Mouse (Mus musculus): ENCODE results near the gene Pdcd11. TPM values are rescaled to one million over a fixed set of nuclear protein-coding genes. Genes with fewer than 3 reads are reported as not detected.

The Pdcd11 gene
- polyA plus RNA-seq, 1 experiment from 2014 or later = 5.9 TPM

GRCm38 (mm10) chr19:47168793-47169412 lies 78.3 kb downstream of the Pdcd11 start:
- no peak overlapping the region for H3K9ac ChIP-seq (replicated peaks; ENCODE audit: low read depth, low read length)
- no peaks in the 10 kb centered on the region for H3K27me3 ChIP-seq (ENCODE audit: control insufficient read depth, insufficient read depth, low read length)
- WGBS = 25% methylated on average over 11 of the region's 11 CpGs
- H3K4me1 ChIP-seq (ENCODE audit: control insufficient read depth, insufficient read depth, low read length) = no peaks in the 10 kb centered on the region
- no peaks in the 10 kb centered on the region for H3K36me3 ChIP-seq (ENCODE audit: control insufficient read depth, insufficient read depth, low read length)
- no peak; the same call in 1 of the 2 replicates for ATAC-seq (ENCODE audit: low read depth)
- H3K4me2 ChIP-seq (ENCODE audit: low read depth, low read length) = no peak overlapping the region
- H3K9me3 ChIP-seq (ENCODE audit: control insufficient read depth, low read length) = no peaks in the 10 kb centered on the region
- no peak overlapping the region for H3K4me3 ChIP-seq (ENCODE audit: low read depth, low read length)
- H3K27ac ChIP-seq (ENCODE audit: low read depth, low read length) = no peak overlapping the region

- no peaks in the 10 kb centered on the region for H3K9me3 ChIP-seq (ENCODE audit: control insufficient read depth, low read length)
- H3K4me2 ChIP-seq (ENCODE audit: low read depth, low read length) = no peak overlapping the region
- no peak overlapping the region for H3K9ac ChIP-seq (replicated peaks; ENCODE audit: low read depth, low read length)
- no peak for ATAC-seq (ENCODE audit: low read depth)
- H3K27ac ChIP-seq (ENCODE audit: low read depth, low read length) = no peak overlapping the region
- H3K4me3 ChIP-seq (ENCODE audit: low read depth, low read length) = no peak overlapping the region
- WGBS = 65% methylated on average over 3 of the region's 3 CpGs
- no peaks in the 10 kb centered on the region for H3K36me3 ChIP-seq (ENCODE audit: control insufficient read depth, insufficient read depth, low read length)
- H3K27me3 ChIP-seq (ENCODE audit: control insufficient read depth, insufficient read depth, low read length) = no peaks in the 10 kb centered on the region
- H3K4me1 ChIP-seq (ENCODE audit: control insufficient read depth, insufficient read depth, low read length) = 0 out of 2 replicates have a peak, but pooled peaks cover 2% of the 10 kb centered on the region
Measured at GRCm38 (mm10) chr19:47174515-47174914, 83.9 kb downstream of the Pdcd11 start.

- Histone ChIP-seq H3K4me2 (ENCODE audit: low read depth, low read length) (no peak overlapping the region), H3K27ac (ENCODE audit: low read depth, low read length) (no peak overlapping the region), H3K36me3 (ENCODE audit: control insufficient read depth, insufficient read depth, low read length) (no peaks in the 10 kb centered on the region), H3K4me3 (ENCODE audit: low read depth, low read length) (no peak overlapping the region), H3K9ac (replicated peaks; ENCODE audit: low read depth, low read length) (no peak overlapping the region), H3K9me3 (ENCODE audit: control insufficient read depth, low read length) (no peaks in the 10 kb centered on the region), H3K4me1 (ENCODE audit: control insufficient read depth, insufficient read depth, low read length) (peaks cover 7% of the 10 kb centered on the region; the same call in 1 of the 2 replicates), H3K27me3 (ENCODE audit: control insufficient read depth, insufficient read depth, low read length) (no peaks in the 10 kb centered on the region)
- ATAC-seq (ENCODE audit: low read depth) = no peak
- WGBS = 74% methylated on average over 2 of the region's 2 CpGs
Measured at GRCm38 (mm10) chr19:47175472-47175871, 84.9 kb downstream of the Pdcd11 start.

- WGBS = 65% methylated on average over 2 of the region's 2 CpGs
- no peaks in the 10 kb centered on the region for H3K36me3 ChIP-seq (ENCODE audit: control insufficient read depth, insufficient read depth, low read length)
Measured at GRCm38 (mm10) chr19:47176916-47177505, 86.4 kb downstream of the Pdcd11 start.

GRCm38 (mm10) chr19:47178001-47178400 lies 87.4 kb downstream of the Pdcd11 start:
- no peaks in the 10 kb centered on the region for H3K36me3 ChIP-seq (ENCODE audit: control insufficient read depth, insufficient read depth, low read length)
- peak; percentile 52; the same call in 1 of the 2 replicates for ATAC-seq (ENCODE audit: low read depth)
- peak overlapping the region; percentile 96; the same call in 1 of the 2 replicates for H3K4me2 ChIP-seq (ENCODE audit: low read depth, low read length)
- H3K27ac ChIP-seq (ENCODE audit: low read depth, low read length) = no peak overlapping the region
- H3K9ac ChIP-seq (replicated peaks; ENCODE audit: low read depth, low read length) = no peak overlapping the region
- no peaks in the 10 kb centered on the region for H3K9me3 ChIP-seq (ENCODE audit: control insufficient read depth, low read length)
- peaks cover 7% of the 10 kb centered on the region; the same call in 1 of the 2 replicates for H3K4me1 ChIP-seq (ENCODE audit: control insufficient read depth, insufficient read depth, low read length)
- no peaks in the 10 kb centered on the region for H3K27me3 ChIP-seq (ENCODE audit: control insufficient read depth, insufficient read depth, low read length)
- WGBS = 21% methylated on average over 10 of the region's 10 CpGs
- peak overlapping the region; percentile 68; the same call in 1 of the 2 replicates for H3K4me3 ChIP-seq (ENCODE audit: low read depth, low read length)

More at GRCm38 (mm10) chr19:47176916-47177505, 86.4 kb downstream of the Pdcd11 start:
- peaks cover 7% of the 10 kb centered on the region; the same call in 1 of the 2 replicates for H3K4me1 ChIP-seq (ENCODE audit: control insufficient read depth, insufficient read depth, low read length)
- no peaks in the 10 kb centered on the region for H3K9me3 ChIP-seq (ENCODE audit: control insufficient read depth, low read length)
- no peak for ATAC-seq (ENCODE audit: low read depth)
- H3K9ac ChIP-seq (replicated peaks; ENCODE audit: low read depth, low read length) = no peak overlapping the region
- H3K4me3 ChIP-seq (ENCODE audit: low read depth, low read length) = no peak overlapping the region
- H3K27me3 ChIP-seq (ENCODE audit: control insufficient read depth, insufficient read depth, low read length) = no peaks in the 10 kb centered on the region
- no peak overlapping the region for H3K4me2 ChIP-seq (ENCODE audit: low read depth, low read length)
- 0 out of 2 replicates have a peak overlapping the region, but pooled peaks have one; percentile 39 for H3K27ac ChIP-seq (ENCODE audit: low read depth, low read length)

- Histone ChIP-seq H3K4me1 (ENCODE audit: control insufficient read depth, insufficient read depth, low read length) (peaks cover 7% of the 10 kb centered on the region; the same call in 1 of the 2 replicates), H3K27me3 (ENCODE audit: control insufficient read depth, insufficient read depth, low read length) (no peaks in the 10 kb centered on the region), H3K9me3 (ENCODE audit: control insufficient read depth, low read length) (no peaks in the 10 kb centered on the region), H3K4me3 (ENCODE audit: low read depth, low read length) (peak within 1 kb of the TSS; percentile 68), H3K27ac (ENCODE audit: low read depth, low read length) (peak within 1 kb of the TSS; percentile 55), H3K9ac (replicated peaks; ENCODE audit: low read depth, low read length) (peak within 1 kb of the TSS; percentile 74), H3K4me2 (ENCODE audit: low read depth, low read length) (peak within 1 kb of the TSS; percentile 96), H3K36me3 (ENCODE audit: control insufficient read depth, insufficient read depth, low read length) (no peaks in the 10 kb centered on the region)
- peak; percentile 65 for ATAC-seq (ENCODE audit: low read depth)
- WGBS = under 1% methylated on average over 40 of the region's 98 CpGs
Measured at GRCm38 (mm10) chr19:47178431-47179271, 88.1 kb downstream of the Pdcd11 start, which contains the start of gene Neurl1a. Gene Neurl1a, plus strand, starts transcription at chr19:47178820.

GRCm38 (mm10) chr19:47179272-47179809 lies 88.8 kb downstream of the Pdcd11 start:
- Histone ChIP-seq H3K4me3 (ENCODE audit: low read depth, low read length) (peak overlapping the region; percentile 68), H3K9ac (replicated peaks; ENCODE audit: low read depth, low read length) (peak overlapping the region; percentile 74), H3K9me3 (ENCODE audit: control insufficient read depth, low read length) (no peaks in the 10 kb centered on the region), H3K36me3 (ENCODE audit: control insufficient read depth, insufficient read depth, low read length) (no peaks in the 10 kb centered on the region), H3K27me3 (ENCODE audit: control insufficient read depth, insufficient read depth, low read length) (no peaks in the 10 kb centered on the region), H3K4me2 (ENCODE audit: low read depth, low read length) (peak overlapping the region; percentile 96), H3K4me1 (ENCODE audit: control insufficient read depth, insufficient read depth, low read length) (peaks cover 9% of the 10 kb centered on the region; the same call in 1 of the 2 replicates), H3K27ac (ENCODE audit: low read depth, low read length) (peak overlapping the region; percentile 55)
- under 1% methylated on average over 42 of the region's 42 CpGs for WGBS
- ATAC-seq (ENCODE audit: low read depth) = peak; percentile 29

GRCm38 (mm10) chr19:47180011-47180410 lies 89.4 kb downstream of the Pdcd11 start:
- H3K9me3 ChIP-seq (ENCODE audit: control insufficient read depth, low read length) = no peaks in the 10 kb centered on the region
- H3K9ac ChIP-seq (replicated peaks; ENCODE audit: low read depth, low read length) = 0 out of 2 replicates have a peak overlapping the region, but pooled peaks have one; percentile 74
- no peaks in the 10 kb centered on the region for H3K27me3 ChIP-seq (ENCODE audit: control insufficient read depth, insufficient read depth, low read length)
- peak overlapping the region; percentile 96 for H3K4me2 ChIP-seq (ENCODE audit: low read depth, low read length)
- no peaks in the 10 kb centered on the region for H3K36me3 ChIP-seq (ENCODE audit: control insufficient read depth, insufficient read depth, low read length)
- peak overlapping the region; percentile 68 for H3K4me3 ChIP-seq (ENCODE audit: low read depth, low read length)
- ATAC-seq (ENCODE audit: low read depth) = no peak
- no peak overlapping the region for H3K27ac ChIP-seq (ENCODE audit: low read depth, low read length)
- H3K4me1 ChIP-seq (ENCODE audit: control insufficient read depth, insufficient read depth, low read length) = peaks cover 12% of the 10 kb centered on the region; the same call in 1 of the 2 replicates
- 15% methylated on average over 8 of the region's 8 CpGs for WGBS

Measured in neural tube, embryonic 14.5 days (tissue).